In the genomic region with DNA sequence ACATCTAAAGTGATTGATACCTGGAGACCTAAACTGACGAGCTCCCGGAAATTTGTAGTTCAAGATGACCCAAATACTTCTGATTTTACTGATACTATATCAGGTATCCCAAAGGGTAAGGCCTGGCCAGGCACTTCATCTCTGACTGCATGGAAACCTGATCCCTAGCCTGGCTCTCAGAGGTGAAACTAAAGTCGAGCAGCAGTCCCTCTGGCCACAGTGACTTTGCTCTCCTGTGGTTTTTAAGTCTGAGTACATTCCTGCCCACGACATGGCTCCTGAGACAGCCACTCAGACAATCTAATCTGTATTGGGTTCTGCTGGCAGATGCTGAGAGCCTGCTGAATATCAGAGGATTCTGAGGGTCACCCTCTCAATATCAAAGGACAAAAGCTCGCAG, we compare ENCODE assay signal across 24 mouse cellular contexts.
DNase-seq lines count a peak whose midpoint lies in the region; ATAC-seq lines count a peak whose summit lies in the region.
"Had no signal": no experiment of that assay in that cellular context is flagged by ENCODE, and none has a peak within 500 bp of the region (broad histone marks: within the 10 kb centered on the region; RNA-seq: fewer than 3 reads in every experiment).

No protein-coding gene starts in this region.

- H3K4me3 ChIP-seq in kidney, embryonic 16.5 days (ENCODE audit: low read length) = no peak overlapping the region
- H3K4me3 ChIP-seq in heart, embryonic 14.5 days (ENCODE audit: control insufficient read depth in 1 of 2, insufficient read depth in 1 of 2, low read depth in 1 of 2, low read length in 2 of 2) = no peak overlapping the region
- H3K4me3 ChIP-seq: embryonic facial prominence, embryonic 12.5 days; left cerebral cortex, adult 2 months; limb, embryonic 15.5 days; midbrain, embryonic 15.5 days; neural tube, embryonic 12.5 days had no signal

- WGBS in kidney, embryonic 16.5 days = 31% methylated on average over 5 of the region's 5 CpGs
- 21% methylated on average over 5 of the region's 5 CpGs for WGBS in heart, embryonic 14.5 days

- peak; percentile 43; the same call in 1 of the 2 replicates for ATAC-seq in kidney, embryonic 16.5 days (ENCODE audit: low FRiP score, low TSS enrichment)
- no peak; the same call in 1 of the 2 replicates for ATAC-seq in heart, embryonic 14.5 days (ENCODE audit: insufficient number of reproducible peaks, insufficient read depth, low FRiP score, low read depth)
- ATAC-seq: forebrain, postnatal 0 days; midbrain, embryonic 15.5 days had no signal

- H3K27ac ChIP-seq in kidney, embryonic 16.5 days (ENCODE audit: low read length) = no peak overlapping the region
- H3K27ac ChIP-seq in heart, embryonic 14.5 days (replicated peaks in 1 of 2; ENCODE audit: control insufficient read depth in 1 of 2, insufficient read depth in 1 of 2, low read depth in 2 of 2, low read length in 2 of 2) = peak overlapping the region; percentile 43 to 48
- H3K27ac ChIP-seq: embryonic facial prominence, embryonic 12.5 days; left cerebral cortex, adult 2 months; limb, embryonic 15.5 days; liver, embryonic 14.5 days; midbrain, embryonic 15.5 days; neural tube, embryonic 12.5 days had no signal

- intact Hi-C loops in heart, postnatal 25 days (cut with DNase I) = no loop called here

- H3K27me3 ChIP-seq in kidney, embryonic 16.5 days (ENCODE audit: insufficient read depth, low read length) = no peaks in the 10 kb centered on the region
- no peaks in the 10 kb centered on the region for H3K27me3 ChIP-seq in heart, embryonic 14.5 days (ENCODE audit: control insufficient read depth, insufficient read depth, low read length)
- H3K27me3 ChIP-seq: embryonic facial prominence, embryonic 12.5 days; limb, embryonic 15.5 days; midbrain, embryonic 15.5 days; neural tube, embryonic 12.5 days had no signal

- no peak overlapping the region for H3K9ac ChIP-seq in kidney, embryonic 16.5 days (replicated peaks; ENCODE audit: low read length)
- no peak overlapping the region for H3K9ac ChIP-seq in heart, embryonic 14.5 days (ENCODE audit: low read length)
- H3K9ac ChIP-seq: embryonic facial prominence, embryonic 12.5 days; forebrain, postnatal 0 days; limb, embryonic 15.5 days; liver, embryonic 14.5 days; lung, embryonic 14.5 days; midbrain, embryonic 15.5 days; neural tube, embryonic 12.5 days had no signal

- DNase-seq in heart, adult 9 months (ENCODE audit: low spot score in 2 of 2) = peak; percentile 34 to 41
- no peak for DNase-seq in heart, postnatal 25 days (ENCODE audit: low spot score)
- no peak for DNase-seq in kidney, adult 11 months
- DNase-seq in mesoderm, embryonic 11.5 days (ENCODE audit: low read depth, low spot score) = peak; percentile 23
- no peak for DNase-seq in c-Kit-positive CD71-positive TER-119-positive erythroid progenitor cells, embryonic 14.5 days (ENCODE audit: low spot score)
- no peak for DNase-seq in lung, postnatal 25 days (ENCODE audit: low spot score)
- DNase-seq: adrenal gland, postnatal 10 days; cerebellum, adult 2 months; cerebellum, postnatal 25 days; forebrain, postnatal 0 days; gastrocnemius, postnatal 25 days; kidney, adult 8-10 months; left cerebral cortex, postnatal 4 days; lung, embryonic 14.5 days; lung, postnatal 36 days; thymus, postnatal 25 days had no signal

- H3K36me3 ChIP-seq in kidney, embryonic 16.5 days (ENCODE audit: insufficient read depth, low read length) = peaks cover 49% of the 10 kb centered on the region
- H3K36me3 ChIP-seq in heart, embryonic 14.5 days (ENCODE audit: control insufficient read depth, insufficient read depth, low read length) = peaks cover 94% of the 10 kb centered on the region

- no peaks in the 10 kb centered on the region for H3K9me3 ChIP-seq in kidney, embryonic 16.5 days (ENCODE audit: low read length)
- no peaks in the 10 kb centered on the region for H3K9me3 ChIP-seq in heart, embryonic 14.5 days (ENCODE audit: control insufficient read depth, low read length)
- H3K9me3 ChIP-seq: embryonic facial prominence, embryonic 12.5 days; limb, embryonic 15.5 days; midbrain, embryonic 15.5 days; neural tube, embryonic 12.5 days had no signal

- peaks cover 6% of the 10 kb centered on the region for H3K4me1 ChIP-seq in kidney, embryonic 16.5 days (ENCODE audit: insufficient read depth, low read length)
- peaks cover 0 to 12% of the 10 kb centered on the region in 2 experiments; a peak in 3 of 4 replicates for H3K4me1 ChIP-seq in heart, embryonic 14.5 days (ENCODE audit: control insufficient read depth in 2 of 2, insufficient read depth in 2 of 2, low read length in 2 of 2)
- H3K4me1 ChIP-seq: embryonic facial prominence, embryonic 12.5 days; limb, embryonic 15.5 days; midbrain, embryonic 15.5 days; neural tube, embryonic 12.5 days had no signal

- H3K4me2 ChIP-seq in kidney, embryonic 16.5 days (replicated peaks; ENCODE audit: low read depth, low read length) = no peak overlapping the region
- H3K4me2 ChIP-seq in heart, embryonic 14.5 days (ENCODE audit: low read length) = no peak overlapping the region
- H3K4me2 ChIP-seq: embryonic facial prominence, embryonic 12.5 days; limb, embryonic 15.5 days; lung, embryonic 14.5 days; midbrain, embryonic 15.5 days; neural tube, embryonic 12.5 days had no signal

Comparison
In these comparisons a context has a peak if more than half of its experiments do, and no peak if none do; other contexts are left out.
1. DNase-seq: peak in heart, adult 9 months (2 of 2) and mesoderm, embryonic 11.5 days (single experiment); none in heart, postnatal 25 days (single experiment), kidney, adult 11 months (single experiment), c-Kit-positive CD71-positive TER-119-positive erythroid progenitor cells, embryonic 14.5 days (single experiment) and lung, postnatal 25 days (single experiment).